Mouse (Mus musculus): ENCODE data around the gene Stk11. TPM values are rescaled to one million over a fixed set of nuclear protein-coding genes. Genes with fewer than 3 reads are reported as not detected.

Gene Stk11
- polyA plus RNA-seq, 1 experiment from 2014 or later: 18.6 TPM

DNA sequence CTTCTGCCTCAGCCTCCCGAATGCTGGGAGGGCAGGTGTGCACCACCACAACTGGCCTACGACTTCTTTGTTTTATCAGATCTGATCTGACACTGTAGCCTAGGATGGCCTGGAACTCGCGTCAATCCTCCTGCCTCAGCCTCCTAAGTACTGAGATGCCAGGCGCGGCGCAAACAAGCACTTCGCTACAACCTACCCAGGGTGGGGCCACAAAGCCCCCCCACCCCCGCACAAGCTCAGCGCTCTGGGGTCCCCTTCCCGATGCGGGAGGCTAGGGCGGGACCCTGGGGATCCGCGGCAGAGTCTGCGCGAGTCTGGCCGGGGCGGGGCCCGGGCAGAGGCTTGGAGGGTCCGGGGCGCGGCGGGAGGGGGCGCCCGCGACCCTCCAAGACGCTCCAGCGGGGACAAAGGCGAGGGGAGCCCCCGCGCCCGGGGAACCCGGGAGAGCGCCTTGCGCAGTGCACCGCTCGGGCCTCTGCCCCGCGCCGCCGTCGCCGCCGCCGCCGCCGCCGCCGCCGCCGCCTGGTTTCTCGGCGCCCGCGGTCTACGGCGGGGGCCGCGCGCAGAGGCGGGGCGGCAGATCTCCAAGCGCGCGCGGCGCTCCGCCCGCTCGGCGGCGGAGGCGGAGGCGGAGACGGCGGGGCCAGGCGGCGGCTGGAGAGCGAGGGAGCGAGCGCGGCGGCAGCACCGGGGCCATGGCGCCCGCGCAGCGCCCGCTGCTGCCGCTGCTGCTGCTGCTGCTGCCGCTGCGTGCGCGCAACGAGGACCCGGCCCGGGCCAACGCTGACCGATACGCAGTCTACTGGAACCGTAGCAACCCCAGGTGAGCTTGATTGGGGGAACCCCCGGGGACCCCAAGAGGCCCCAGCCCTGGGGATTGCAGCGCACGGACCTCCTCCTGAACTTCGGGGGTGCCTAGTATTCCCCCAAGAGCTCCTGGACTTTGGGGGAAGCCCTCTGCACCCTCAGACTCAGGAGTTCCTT lies 63.8 kb downstream of the Stk11 start, which contains the start of gene Efna2:
TSS of gene Efna2 (plus strand) at position 415 of the 984 bp plus-strand sequence.
- Histone ChIP-seq H3K4me1 (replicated peaks; ENCODE audit: control insufficient read depth, insufficient read depth, low read length) (no peaks in the 10 kb centered on the region; the same call in 1 of the 2 replicates), H3K4me3 (ENCODE audit: low read length) (peak within 1 kb of the TSS; percentile 67), H3K27me3 (ENCODE audit: control insufficient read depth, insufficient read depth, low read depth, low read length) (no peaks in the 10 kb centered on the region), H3K9me3 (ENCODE audit: control insufficient read depth, low read length) (no peaks in the 10 kb centered on the region), H3K27ac (ENCODE audit: low read length) (peak within 1 kb of the TSS; percentile 3), H3K36me3 (ENCODE audit: control insufficient read depth, insufficient read depth, low read length) (no peaks in the 10 kb centered on the region), H3K4me2 (ENCODE audit: low read depth, low read length) (peak within 1 kb of the TSS; percentile 73), H3K9ac (ENCODE audit: low read length) (peak within 1 kb of the TSS; percentile 81)
- peak; percentile 77 for ATAC-seq (ENCODE audit: low read depth)
- 1% methylated on average over 76 of the region's 106 CpGs for WGBS

Other genes starting within 250 kb of the Stk11 start
- gene Prtn3, start 241.3 kb upstream of the Stk11 start, polyA plus RNA-seq (2015; fragmentation: Nextera tagmentation; extraction: Ambion mirVana): 3.0 and 4.0 TPM in 2 replicates
- 22.6 and 26.4 TPM in 2 replicates for gene Plppr3, start 241.2 kb upstream of the Stk11 start, polyA plus RNA-seq (2015; fragmentation: Nextera tagmentation; extraction: Ambion mirVana)
- gene Elane, start 229.6 kb upstream of the Stk11 start, polyA plus RNA-seq (2015; fragmentation: Nextera tagmentation; extraction: Ambion mirVana): 0.26 and 1.2 TPM in 2 replicates
- gene Cfd, start 224.9 kb upstream of the Stk11 start, polyA plus RNA-seq (2015; fragmentation: Nextera tagmentation; extraction: Ambion mirVana): not detected in 2 replicates
- gene Med16, start 206.9 kb upstream of the Stk11 start, polyA plus RNA-seq (2015; fragmentation: Nextera tagmentation; extraction: Ambion mirVana): 48.3 and 51.2 TPM in 2 replicates
- gene Gm26602, start 204.9 kb upstream of the Stk11 start, polyA plus RNA-seq (2015; fragmentation: Nextera tagmentation; extraction: Ambion mirVana): 12.8 TPM in 1 of 2 replicates, not detected in the other
- gene Kiss1r, start 198.8 kb upstream of the Stk11 start, polyA plus RNA-seq (2015; fragmentation: Nextera tagmentation; extraction: Ambion mirVana): 1.0 and 1.1 TPM in 2 replicates
- gene R3hdm4, start 194.6 kb upstream of the Stk11 start, polyA plus RNA-seq (2015; fragmentation: Nextera tagmentation; extraction: Ambion mirVana): 151 and 155 TPM in 2 replicates
- 4.1 and 4.8 TPM in 2 replicates for gene Arid3a, start 188.8 kb upstream of the Stk11 start, polyA plus RNA-seq (2015; fragmentation: Nextera tagmentation; extraction: Ambion mirVana)
- gene Wdr18, start 155.7 kb upstream of the Stk11 start, polyA plus RNA-seq (2015; fragmentation: Nextera tagmentation; extraction: Ambion mirVana): 76.7 and 83.0 TPM in 2 replicates
- 0.25 and 0.75 TPM in 2 replicates for gene Grin3b, start 145.1 kb upstream of the Stk11 start, polyA plus RNA-seq (2015; fragmentation: Nextera tagmentation; extraction: Ambion mirVana)
- gene Tmem259, start 131.5 kb upstream of the Stk11 start, polyA plus RNA-seq (2015; fragmentation: Nextera tagmentation; extraction: Ambion mirVana): 7.3 and 9.0 TPM in 2 replicates
- gene Cnn2, start 127.2 kb upstream of the Stk11 start, polyA plus RNA-seq (2015; fragmentation: Nextera tagmentation; extraction: Ambion mirVana): 401 and 405 TPM in 2 replicates
- 4.9 and 5.6 TPM in 2 replicates for gene Abca7, start 119.3 kb upstream of the Stk11 start, polyA plus RNA-seq (2015; fragmentation: Nextera tagmentation; extraction: Ambion mirVana)
- gene Arhgap45, start 99.2 kb upstream of the Stk11 start, polyA plus RNA-seq (2015; fragmentation: Nextera tagmentation; extraction: Ambion mirVana): 18.1 and 21.8 TPM in 2 replicates
- gene Polr2e, start 76.0 kb upstream of the Stk11 start, polyA plus RNA-seq (2015; fragmentation: Nextera tagmentation; extraction: Ambion mirVana): 194 and 210 TPM in 2 replicates
- 554 and 585 TPM in 2 replicates for gene Gpx4, start 68.6 kb upstream of the Stk11 start, polyA plus RNA-seq (2015; fragmentation: Nextera tagmentation; extraction: Ambion mirVana)
- 18.7 and 19.1 TPM in 2 replicates for gene Sbno2, start 10.2 kb upstream of the Stk11 start, polyA plus RNA-seq (2015; fragmentation: Nextera tagmentation; extraction: Ambion mirVana)
- gene Atp5d, start 22.8 kb downstream of the Stk11 start, polyA plus RNA-seq (2015; fragmentation: Nextera tagmentation; extraction: Ambion mirVana): 534 and 552 TPM in 2 replicates
- 3.9 and 5.6 TPM in 2 replicates for gene Cbarp, start 25.0 kb downstream of the Stk11 start, polyA plus RNA-seq (2015; fragmentation: Nextera tagmentation; extraction: Ambion mirVana)
- gene Midn, start 32.5 kb downstream of the Stk11 start, polyA plus RNA-seq (2015; fragmentation: Nextera tagmentation; extraction: Ambion mirVana): 11.8 and 12.9 TPM in 2 replicates
- 73.4 and 83.4 TPM in 2 replicates for gene Cirbp, start 50.2 kb downstream of the Stk11 start, polyA plus RNA-seq (2015; fragmentation: Nextera tagmentation; extraction: Ambion mirVana)
- gene 1600002K03Rik, start 57.1 kb downstream of the Stk11 start, polyA plus RNA-seq (2015; fragmentation: Nextera tagmentation; extraction: Ambion mirVana): 12.2 and 13.6 TPM in 2 replicates
- 11.0 and 12.1 TPM in 2 replicates for gene Efna2, start 63.7 kb downstream of the Stk11 start, polyA plus RNA-seq (2015; fragmentation: Nextera tagmentation; extraction: Ambion mirVana)
- gene Mum1, start 110.6 kb downstream of the Stk11 start, polyA plus RNA-seq (2015; fragmentation: Nextera tagmentation; extraction: Ambion mirVana): 66.4 and 68.7 TPM in 2 replicates
- 313 and 320 TPM in 2 replicates for gene Ndufs7, start 133.3 kb downstream of the Stk11 start, polyA plus RNA-seq (2015; fragmentation: Nextera tagmentation; extraction: Ambion mirVana)
- gene Gamt, start 145.2 kb downstream of the Stk11 start, polyA plus RNA-seq (2015; fragmentation: Nextera tagmentation; extraction: Ambion mirVana): 27.5 and 32.8 TPM in 2 replicates
- gene Dazap1, start 145.7 kb downstream of the Stk11 start, polyA plus RNA-seq (2015; fragmentation: Nextera tagmentation; extraction: Ambion mirVana): 45.4 and 50.6 TPM in 2 replicates
- 915 and 939 TPM in 2 replicates for gene Rps15, start 176.7 kb downstream of the Stk11 start, polyA plus RNA-seq (2015; fragmentation: Nextera tagmentation; extraction: Ambion mirVana)
- 0.67 and 0.88 TPM in 2 replicates for gene Apc2, start 180.2 kb downstream of the Stk11 start, polyA plus RNA-seq (2015; fragmentation: Nextera tagmentation; extraction: Ambion mirVana)
- gene 2310011J03Rik, start 204.7 kb downstream of the Stk11 start, polyA plus RNA-seq (2015; fragmentation: Nextera tagmentation; extraction: Ambion mirVana): 49.2 and 51.8 TPM in 2 replicates
- 4.2 and 4.3 TPM in 2 replicates for gene Pcsk4, start 213.7 kb downstream of the Stk11 start, polyA plus RNA-seq (2015; fragmentation: Nextera tagmentation; extraction: Ambion mirVana)
- 15.6 and 17.0 TPM in 2 replicates for gene Reep6, start 214.2 kb downstream of the Stk11 start, polyA plus RNA-seq (2015; fragmentation: Nextera tagmentation; extraction: Ambion mirVana)
- gene Adamtsl5, start 232.6 kb downstream of the Stk11 start, polyA plus RNA-seq (2015; fragmentation: Nextera tagmentation; extraction: Ambion mirVana): 4.1 and 8.3 TPM in 2 replicates
- 0.48 and 0.52 TPM in 2 replicates for gene Plk5, start 240.7 kb downstream of the Stk11 start, polyA plus RNA-seq (2015; fragmentation: Nextera tagmentation; extraction: Ambion mirVana)

Measured in lung, embryonic 16.5 days (tissue).